Mouse (Mus musculus) heart, adult 11 months (tissue): ENCODE data around the gene Lgr4.

ENCODE experiments used
- DNase-seq: peaks from one replicate; pipeline ENCODE4 v3.0.0; 2022

Lgr4 gene

DNA sequence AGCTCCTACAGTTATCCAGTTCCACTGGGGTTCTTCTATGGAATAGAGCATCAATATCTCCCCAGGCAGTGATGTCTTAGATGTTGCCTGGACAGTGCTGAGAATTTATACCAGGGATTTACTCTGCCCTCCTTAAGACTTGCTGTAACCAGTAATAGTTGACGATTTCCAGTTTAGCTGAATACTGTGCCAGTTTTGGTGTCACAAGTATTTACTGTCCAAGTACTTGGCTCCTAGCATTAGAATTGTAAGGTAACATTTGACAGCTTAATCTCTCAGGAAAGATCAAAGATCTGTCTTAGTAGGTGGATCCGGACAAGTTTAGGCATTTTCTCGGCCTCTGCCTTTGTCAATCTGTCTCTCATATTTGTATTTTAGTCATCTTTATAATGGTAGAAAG is 5.6 kb downstream of the Lgr4 start:
- no peak for DNase-seq

DNA sequence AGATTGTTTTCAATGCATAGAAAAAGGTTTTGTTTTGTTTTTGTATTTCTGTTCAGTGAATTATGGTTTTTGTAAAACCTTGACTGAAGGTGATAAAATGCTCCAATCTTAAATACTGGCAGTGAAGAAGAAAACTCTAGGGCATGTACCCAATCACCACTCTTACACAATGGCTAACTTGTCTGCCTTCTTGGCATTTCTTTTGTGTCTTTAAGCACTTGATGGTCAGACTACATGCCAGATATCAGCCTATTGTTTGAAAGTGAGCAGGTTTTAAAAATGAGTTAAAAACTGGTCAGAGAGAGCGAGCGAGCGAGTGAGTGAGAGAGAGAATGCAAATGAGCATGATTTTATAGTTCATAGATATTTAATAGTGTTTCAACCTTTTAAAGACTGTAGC is 6.5 kb downstream of the Lgr4 start:
- peak; percentile 28 for DNase-seq

DNA sequence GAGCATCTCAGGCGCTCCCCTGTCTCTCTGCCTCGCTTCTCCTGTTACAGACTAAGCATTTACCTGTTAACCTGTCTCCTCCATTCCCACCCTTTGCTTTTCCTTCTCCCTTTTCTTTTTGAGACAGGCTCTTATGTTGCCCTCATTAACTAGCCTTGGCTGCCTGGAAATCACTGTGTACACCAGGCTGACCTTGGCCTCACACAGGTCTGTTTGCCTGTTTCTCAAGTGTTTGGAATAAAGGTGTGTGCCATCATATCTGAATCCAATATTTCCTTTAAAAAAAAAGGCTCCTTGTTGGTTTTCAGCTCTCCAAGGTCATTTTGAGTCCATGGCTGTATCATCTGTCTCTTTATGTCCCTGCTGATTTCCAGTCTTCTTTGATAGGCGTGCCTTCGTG is 9.5 kb downstream of the Lgr4 start:
- peak; percentile 30 for DNase-seq

DNA sequence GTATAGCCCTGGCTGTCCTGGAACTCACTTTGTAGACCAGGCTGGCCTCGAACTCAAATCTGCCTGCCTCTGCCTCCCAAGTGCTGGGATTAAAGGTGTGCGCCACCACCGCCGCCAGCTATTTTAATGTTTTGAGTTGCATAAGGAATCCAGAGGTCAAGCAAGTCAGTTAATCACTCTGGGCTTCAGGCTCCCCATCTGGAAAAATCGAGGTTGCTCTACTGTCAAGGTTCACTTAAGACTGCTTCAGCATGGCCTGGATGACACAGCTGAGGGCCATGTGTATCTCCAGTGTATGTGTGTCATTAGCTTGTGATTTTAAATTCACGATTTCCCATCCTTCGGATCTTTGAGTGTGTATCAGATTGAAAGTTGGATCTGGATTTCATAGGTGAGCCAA is 10.0 kb downstream of the Lgr4 start:
- peak; percentile 61 for DNase-seq

DNA sequence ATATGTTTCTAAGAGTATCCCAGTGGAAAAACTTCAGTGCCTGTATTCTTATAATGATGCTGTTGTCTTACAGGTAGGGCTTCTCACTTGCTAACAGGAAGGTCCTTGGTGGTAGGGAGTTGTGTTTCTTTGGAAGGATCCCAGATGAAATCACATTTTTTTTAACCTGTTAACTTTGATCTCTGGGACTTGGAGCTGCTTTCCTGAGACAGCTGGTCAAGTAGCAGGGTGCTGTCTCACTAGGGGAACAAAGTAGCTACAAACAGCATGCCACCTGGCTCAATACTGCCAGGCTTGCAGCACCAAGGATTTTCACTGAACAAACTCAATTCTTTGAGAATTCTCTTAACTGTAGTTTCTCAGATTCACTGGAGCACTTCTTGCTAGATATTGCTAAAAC is 10.4 kb downstream of the Lgr4 start:
- peak; percentile 40 for DNase-seq

DNA sequence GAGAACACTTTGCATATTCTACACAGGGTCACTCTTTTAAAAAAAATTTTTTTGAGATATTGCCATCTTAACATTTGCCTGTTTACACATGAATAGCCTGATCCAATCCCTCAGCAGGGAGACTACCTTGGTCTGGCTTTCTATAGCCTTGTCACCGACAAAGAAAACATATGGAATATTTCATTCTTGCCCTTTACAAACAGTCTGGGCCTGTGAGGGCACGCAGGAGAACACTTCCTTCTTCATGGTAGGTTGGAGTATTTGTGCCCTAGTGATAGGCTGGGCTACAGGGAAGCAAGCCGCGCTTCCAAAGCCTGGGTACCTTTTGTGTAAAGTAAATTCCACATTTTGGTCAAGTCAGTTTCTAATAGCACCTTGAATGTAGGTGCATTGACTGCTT is 11.3 kb downstream of the Lgr4 start:
- peak; percentile 17 for DNase-seq

DNA sequence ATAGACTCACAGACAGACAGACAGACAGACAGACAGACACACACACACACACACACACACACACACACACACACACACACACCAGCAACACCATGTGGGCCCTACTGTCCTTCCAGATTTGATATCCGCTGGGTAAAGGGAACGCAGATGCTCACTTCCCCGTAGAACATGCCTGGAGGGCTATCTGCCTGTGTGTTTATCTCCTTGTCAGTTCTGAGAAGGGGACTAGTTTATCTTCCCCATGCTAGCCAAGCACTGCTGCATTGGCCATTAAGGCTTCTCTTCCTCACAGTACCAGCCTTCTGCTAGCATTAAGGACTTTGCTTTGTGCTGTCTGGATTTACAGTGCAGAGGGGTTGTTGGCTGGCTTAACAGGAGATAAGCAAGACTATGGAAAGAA is 11.8 kb downstream of the Lgr4 start:
- DNase-seq = peak; percentile 25

DNA sequence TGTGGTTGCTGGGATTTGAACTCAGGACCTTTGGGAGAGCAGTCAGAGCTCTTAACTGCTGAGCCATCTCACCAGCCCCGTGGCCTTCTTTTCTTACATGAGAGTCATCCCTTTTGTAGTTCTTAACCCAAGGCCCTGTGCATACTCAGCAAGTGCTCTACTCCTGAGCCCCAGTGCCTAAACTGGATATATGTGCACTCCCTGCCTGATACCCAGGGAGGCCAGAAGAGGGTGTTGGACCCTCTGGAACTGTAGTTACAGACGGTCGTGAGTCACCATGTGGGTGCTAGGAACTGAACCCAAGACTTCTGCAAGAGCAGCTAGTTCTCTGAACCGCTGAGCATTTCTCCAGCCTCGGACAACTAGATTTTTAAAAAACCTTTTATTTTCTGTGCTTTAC is 12.9 kb downstream of the Lgr4 start:
- peak; percentile 73 for DNase-seq

DNA sequence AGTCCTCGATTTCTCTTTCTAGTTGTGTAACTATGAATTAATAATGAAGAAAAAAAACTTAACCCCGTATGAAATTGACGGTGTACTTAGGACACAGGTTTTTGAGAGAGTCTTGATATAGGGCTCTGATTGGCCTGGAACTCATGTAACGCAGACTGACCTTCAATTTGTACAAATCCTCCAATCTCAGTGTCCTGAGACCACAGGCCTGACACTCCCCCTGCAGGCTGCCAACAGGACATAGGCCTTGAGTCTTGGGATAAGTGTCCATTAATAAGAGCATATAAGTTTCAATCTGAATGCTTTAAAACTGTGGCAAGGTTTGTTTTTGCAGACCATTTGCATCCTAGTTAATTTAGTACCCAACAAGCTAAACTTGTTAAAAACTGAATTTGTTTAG is 13.3 kb downstream of the Lgr4 start:
- peak; percentile 57 for DNase-seq

DNA sequence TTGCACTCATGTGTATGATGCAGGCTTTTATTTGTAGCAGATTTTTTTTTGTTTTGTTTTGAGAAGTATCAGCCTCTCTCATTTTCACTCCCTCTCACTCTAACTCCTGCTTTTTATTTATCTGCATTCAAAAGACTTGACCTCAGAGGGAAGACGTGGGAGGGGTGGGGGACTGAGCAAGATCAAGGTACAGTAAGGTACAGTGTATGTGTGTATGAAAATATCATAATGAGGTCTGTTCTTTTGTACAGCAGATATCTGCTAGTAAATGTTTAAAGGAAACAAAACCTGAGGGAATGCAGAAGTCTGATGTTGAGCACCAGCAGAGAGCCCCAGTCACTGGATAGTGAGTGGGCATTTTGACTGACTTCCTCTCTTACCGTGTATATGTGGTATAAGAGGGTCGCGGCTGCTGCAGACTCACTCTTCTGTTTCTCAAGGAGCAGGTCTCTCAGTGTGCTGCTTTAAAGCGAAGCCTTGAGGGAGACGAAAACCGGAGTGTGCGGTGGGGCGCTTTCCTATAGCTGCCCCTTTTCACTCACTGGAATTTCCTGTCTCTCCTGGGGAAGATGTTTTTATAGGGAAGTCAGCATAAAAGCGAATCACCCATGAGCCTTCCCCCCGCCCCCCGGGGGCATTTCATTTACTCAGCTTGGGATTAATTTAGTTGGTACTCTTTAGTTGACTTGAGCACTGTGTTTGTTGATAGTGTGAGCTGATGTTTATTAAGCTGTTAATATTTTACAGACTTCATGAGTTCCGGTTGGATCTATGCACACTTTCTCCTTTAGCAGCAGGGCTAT is 14.7 kb downstream of the Lgr4 start:
- peak; percentile 66 for DNase-seq

DNA sequence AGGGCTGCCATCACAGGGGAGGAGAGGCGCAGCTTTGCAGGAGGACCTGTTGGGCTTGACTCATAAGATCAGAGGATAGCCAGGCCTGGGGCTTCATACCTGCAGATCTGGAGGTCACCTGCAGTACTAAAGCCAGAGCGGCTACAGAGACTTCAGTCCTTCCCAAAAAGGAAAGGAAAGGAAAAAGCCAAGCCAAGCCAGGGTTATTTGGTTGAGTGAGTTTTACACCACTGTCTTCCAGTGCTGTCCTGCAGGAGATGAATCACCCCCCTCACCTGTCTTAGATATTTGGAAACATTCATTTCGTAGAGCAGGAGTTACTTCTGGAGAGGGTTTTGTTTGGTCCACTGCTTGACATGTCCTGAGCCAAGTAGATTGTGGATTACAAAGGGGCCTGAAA is 15.7 kb downstream of the Lgr4 start:
- peak; percentile 72 for DNase-seq

DNA sequence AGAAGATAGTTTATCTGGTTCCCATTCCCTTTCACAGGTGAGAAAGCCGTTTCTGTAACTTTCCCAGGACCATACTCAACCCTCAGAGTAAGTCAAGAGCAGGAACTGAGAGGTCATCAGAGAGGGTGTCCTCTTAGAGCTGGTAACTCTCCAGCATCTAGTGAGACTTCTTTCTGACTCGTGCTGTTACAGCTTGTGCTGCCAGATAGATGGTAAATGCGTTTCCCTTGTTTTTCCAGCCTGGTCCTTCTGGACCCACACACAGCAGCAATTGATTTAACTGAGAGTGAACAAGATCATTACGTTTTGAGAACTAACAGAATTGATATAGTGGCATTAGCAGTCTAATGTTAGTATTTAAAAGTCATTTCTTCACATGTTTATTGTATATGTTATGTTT is 16.6 kb downstream of the Lgr4 start:
- DNase-seq = peak; percentile 63

DNA sequence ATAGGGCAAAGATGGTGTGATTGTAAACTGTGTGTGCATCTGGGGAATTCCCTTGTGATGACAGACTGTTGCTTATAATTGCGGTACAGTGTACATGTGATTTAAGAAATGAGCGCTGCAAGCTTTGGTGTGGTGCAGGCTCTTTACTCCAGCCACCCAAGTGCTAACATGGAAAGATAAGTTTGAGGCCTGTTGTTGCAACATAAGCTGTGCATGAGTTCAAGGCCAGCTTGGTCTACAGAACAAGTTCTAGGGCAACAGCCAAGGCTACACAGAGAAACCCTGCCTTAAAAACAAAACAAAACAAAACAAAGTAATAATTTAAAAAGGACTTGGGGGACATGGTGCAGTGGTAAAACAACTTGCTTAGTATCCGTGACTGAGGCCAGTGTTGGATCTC is 17.7 kb downstream of the Lgr4 start:
- DNase-seq = peak; percentile 9

DNA sequence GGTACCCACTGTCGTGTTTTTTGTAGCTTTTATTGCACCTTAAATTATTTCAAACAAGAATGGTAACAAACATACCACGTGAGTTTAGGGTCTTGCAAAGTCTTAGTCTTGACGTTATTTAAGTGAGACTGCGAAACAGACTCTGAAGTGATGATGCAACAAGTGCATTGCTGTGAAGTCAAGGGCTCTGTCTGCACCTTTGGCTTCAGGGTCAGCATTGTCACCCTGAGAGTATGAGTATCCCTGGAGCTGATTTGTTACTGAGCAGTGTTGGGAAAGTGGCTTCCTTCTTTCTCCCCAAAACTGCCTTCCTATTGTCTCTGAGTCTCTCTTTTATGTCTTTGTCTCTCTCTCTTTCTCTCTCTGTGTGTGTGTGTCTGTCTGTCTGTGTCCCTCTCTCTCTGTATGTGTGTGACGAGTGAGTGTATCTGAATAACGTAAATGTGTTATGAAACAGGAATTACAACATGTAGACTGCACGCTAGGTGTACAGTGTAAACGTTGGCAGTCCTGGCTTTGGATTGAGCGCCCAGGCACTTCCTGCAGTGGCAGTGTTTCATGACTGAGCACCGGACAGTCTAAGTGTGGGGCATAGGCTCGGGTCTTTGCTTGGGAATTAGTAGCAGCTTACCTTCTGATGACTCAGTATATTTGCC is 18.4 kb downstream of the Lgr4 start:
- peak; percentile 74 for DNase-seq

DNA sequence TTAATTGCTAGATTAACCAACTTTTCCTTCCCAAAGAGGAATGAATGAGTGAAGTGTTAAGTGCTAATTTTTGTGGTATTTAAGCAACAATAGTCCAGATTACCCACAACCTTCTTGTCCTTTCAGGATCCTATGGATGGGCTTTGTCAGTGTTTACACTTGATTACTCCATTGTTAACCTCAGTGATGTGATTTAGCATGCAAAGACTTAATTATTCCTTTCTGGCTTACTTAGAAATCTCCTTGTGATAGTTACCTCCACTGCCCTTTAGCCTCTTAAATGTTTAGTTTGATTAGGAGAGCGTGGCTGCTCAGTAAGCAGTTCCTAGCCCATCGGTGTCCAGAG is 18.9 kb downstream of the Lgr4 start:
- no peak for DNase-seq

DNA sequence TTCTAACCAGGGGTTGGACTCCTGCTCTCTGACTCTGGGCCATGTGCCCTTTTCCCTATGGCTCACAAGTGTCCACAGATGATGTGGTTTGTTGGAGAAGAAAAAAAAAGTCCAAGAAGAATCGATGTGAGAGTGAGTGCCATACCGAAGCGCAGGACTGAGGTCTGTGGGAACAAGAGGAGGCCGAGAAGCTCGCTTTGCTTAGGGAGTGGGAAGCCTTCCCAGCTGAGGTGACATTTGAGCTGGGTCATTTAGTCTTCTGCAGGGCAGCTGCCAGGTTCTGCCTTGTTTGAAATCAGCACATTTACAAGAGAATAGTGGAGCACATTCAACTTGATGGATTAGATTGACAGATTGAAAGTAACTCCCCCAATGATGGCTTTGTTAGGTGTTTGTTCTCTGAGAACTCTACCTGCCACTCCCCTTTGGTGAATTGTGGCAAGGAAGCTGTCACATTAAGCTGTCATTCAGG is 24.6 kb downstream of the Lgr4 start:
- DNase-seq = peak; percentile 88

DNA sequence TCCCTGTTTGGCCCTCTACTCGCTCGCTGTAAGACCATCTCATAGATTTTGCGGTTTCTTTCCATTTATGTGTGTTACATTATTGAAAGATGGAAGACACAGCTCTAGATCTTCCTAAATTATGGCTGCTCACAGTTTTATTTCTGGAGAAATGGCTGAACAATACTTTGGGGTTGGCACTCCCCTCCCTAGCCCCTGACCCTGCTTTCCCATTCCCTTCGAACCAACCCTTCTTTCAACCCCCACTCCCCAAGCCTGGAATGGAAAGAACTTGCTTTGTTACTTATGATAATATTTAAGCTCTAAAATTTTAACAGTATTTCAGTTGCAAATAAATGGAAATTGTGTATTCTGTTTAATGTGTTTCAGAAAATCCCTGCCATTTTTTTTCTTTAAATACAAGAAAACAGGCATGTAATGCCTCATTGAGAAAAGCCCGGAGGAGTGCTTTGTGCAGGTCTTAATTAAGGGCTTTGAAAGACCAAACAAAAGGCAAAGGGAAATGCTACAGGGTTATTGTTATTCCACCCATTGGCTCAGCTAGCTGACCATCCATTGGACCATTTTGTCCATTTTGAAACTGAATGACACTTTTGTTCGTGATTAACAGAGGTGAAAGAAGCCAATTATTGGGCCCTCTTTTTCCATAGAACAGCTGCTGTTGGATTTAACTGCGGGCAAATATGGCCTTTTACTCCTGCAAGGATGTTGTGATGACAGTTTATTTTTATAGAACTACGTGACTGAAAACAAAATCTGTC is 25.5 kb downstream of the Lgr4 start:
- peak; percentile 43 for DNase-seq

DNA sequence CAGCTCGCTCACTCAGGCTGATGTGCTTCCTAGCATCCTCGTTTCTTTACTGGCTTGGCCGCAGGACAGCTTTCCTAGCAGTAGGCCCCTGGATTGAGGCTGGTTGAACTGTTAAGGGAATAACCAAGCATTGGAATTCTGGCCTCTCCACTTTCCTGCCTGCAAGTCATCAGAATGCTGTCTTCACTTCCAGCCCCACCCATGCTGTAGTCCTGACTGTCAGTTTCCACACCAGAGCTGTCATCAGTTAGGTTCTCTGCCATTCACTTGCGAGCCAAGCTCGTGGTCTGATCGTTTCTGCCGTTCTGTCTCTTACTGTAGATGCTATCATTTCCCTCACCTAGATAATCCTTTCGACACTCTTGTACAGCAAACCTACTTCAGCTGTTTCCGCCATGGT is 27.5 kb downstream of the Lgr4 start:
- peak; percentile 92 for DNase-seq

DNA sequence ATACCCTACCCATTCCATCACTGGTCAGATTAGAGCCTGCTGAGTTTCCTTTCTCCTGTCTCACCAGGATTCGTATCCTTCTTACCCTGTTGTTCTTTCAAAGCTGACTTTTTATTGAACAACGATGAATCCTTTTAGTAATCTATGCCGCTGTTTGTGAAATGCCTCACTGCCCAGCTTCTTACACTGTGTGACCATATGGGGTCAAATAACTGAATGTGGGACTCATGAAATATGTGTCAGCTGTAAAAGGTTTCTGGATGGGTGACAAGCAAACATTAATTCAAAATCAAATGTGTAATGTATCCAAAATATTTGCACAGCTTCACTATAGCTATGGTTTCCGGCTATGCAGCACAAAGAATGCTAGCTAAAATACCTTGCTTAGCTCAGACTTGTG is 28.1 kb downstream of the Lgr4 start:
- peak; percentile 14 for DNase-seq

DNA sequence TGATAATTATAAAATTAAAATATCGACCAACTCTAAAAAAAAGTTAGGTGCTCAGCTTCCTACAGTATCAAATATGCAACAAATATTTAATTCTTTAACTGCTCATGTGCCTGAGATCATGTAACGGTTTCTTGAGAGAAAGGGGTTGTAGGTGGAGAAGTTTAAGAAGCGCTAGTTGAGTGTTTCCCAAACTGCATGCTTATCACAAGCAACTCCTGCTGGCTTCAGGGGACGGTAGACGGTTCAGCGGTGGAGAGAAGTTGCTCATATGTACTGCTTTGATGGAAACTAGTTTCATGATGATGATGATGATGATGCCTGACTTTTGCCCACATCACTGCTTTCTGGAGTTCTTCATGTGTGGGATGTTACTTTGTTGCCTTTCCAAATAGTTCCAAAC is 29.0 kb downstream of the Lgr4 start:
- peak; percentile 51 for DNase-seq

DNA sequence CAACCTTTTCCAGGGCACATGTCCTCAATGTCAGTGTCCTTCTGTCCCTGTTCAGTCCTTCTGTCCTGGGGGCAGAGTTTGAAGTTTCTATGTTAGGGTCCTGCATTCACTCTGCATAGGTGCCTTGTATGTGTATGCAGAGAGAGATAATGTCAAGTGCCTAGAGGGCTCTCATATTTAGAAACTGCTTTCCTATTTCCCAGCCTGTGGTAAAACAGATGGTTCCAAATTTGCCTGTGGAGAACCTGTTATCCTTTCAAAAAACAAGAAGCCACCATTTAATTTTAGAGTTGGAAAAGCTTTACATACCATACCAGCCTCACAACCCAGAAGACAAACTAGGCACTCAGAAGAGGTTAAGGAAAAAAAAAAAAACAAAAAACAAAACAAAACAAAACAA is 32.1 kb downstream of the Lgr4 start:
- no peak for DNase-seq

DNA sequence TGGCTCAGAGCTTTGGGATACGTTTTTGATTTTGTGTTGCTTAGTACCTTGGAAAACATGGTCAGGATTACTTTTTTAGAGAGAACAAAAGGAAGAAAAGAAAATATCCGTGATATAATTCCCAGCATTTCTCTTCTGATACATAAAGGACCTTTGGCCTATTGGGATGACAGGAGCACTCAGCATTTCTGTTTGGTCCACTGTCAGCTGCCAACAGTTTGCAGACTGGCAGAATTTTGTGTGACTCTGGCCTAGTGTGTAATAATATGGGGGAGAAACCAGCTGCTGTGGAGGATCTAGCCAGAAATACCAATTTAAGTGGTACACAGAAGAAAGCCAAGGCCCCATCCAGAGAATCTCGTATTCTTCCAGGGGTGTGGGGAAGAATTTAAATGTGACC is 32.9 kb downstream of the Lgr4 start:
- peak; percentile 51 for DNase-seq

DNA sequence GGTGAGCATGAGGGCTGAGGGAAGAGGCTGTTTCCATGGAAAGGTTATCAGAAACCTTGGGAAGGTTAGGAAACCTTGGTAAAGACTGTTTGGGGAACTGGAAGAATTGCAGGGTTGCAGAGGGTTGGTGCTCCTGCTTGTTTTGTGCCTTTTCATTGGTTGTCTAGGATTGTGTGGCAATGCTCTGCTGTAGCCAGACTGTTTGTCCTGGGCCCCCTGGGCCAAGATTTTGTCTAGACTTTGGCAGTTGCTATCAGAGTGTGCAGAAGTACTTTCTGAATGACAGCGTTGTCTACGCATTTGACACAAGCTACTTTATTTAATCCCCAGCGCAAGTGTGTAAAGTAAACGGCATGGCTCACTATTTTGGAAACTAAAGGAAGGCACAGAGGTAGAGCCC is 33.6 kb downstream of the Lgr4 start:
- DNase-seq = peak; percentile 74
